Mouse (Mus musculus) kidney, adult 2 months (tissue): ENCODE measurements around the gene Slc35b2.

ENCODE experiments used
- CTCF ChIP-seq: fragments of 200-500 bp; conservative IDR thresholded peaks from 2 replicates; pipeline ENCODE4 v1.5.1; 2011; ENCODE audit warnings: low read depth, mild to moderate bottlenecking, control low read depth, low read length, moderate library complexity, mixed read lengths; ENCODE audit not compliant: insufficient read depth, insufficient read length
- POLR2A ChIP-seq: fragments of 200-500 bp; IDR thresholded peaks from one replicate; pipeline ENCODE4 v1.6.1; 2011; ENCODE audit warnings: low read depth, low read length, control low read depth

GRCm38 (mm10) chr17:45538394-45538793 lies 25.3 kb upstream of the Slc35b2 start:
- TF ChIP-seq CTCF: no peak
- TF ChIP-seq POLR2A: no peak
